Mouse (Mus musculus) MEL-GATA-1-ER (cell line): ENCODE measurements around the gene Ptprcap.
A peak's percentile ranks its signal among the peaks of the same experiment; 100 is the strongest.

Experiments
- DNase-seq: peaks from one replicate; pipeline ENCODE4 v3.0.0-alpha.2; 2012; ENCODE audit warnings: low read depth; ENCODE audit errors: extremely low read depth

Gene Ptprcap

GRCm38 (mm10) chr19:4166678-4167476, 13.5 kb downstream of the Ptprcap start:
- DNase-seq: no peak

GRCm38 (mm10) chr19:4169378-4169784, 16.0 kb downstream of the Ptprcap start:
- DNase-seq: peak; percentile 91

GRCm38 (mm10) chr19:4169810-4170209, 16.4 kb downstream of the Ptprcap start:
- no peak for DNase-seq

GRCm38 (mm10) chr19:4170723-4171392, 17.5 kb downstream of the Ptprcap start:
- DNase-seq: no peak

- no peak for DNase-seq
These were observed 18.2 kb downstream of the Ptprcap start for GRCm38 (mm10) chr19:4171393-4172290.

- DNase-seq: no peak
These were observed 19.5 kb downstream of the Ptprcap start for GRCm38 (mm10) chr19:4172925-4173324.

- no peak for DNase-seq
These were observed 22.1 kb downstream of the Ptprcap start, which contains the start of gene Carns1 for GRCm38 (mm10) chr19:4175368-4175947. Carns1 (minus strand) TSS chr19:4175479.

GRCm38 (mm10) chr19:4180411-4180810, 27.0 kb downstream of the Ptprcap start:
- DNase-seq: no peak

- no peak for DNase-seq
These were observed 28.5 kb downstream of the Ptprcap start for GRCm38 (mm10) chr19:4181892-4182291.

GRCm38 (mm10) chr19:4183689-4184088, 30.3 kb downstream of the Ptprcap start:
- no peak for DNase-seq

- no peak for DNase-seq
These were observed 31.9 kb downstream of the Ptprcap start for GRCm38 (mm10) chr19:4184976-4185975.

- no peak for DNase-seq
These were observed 33.9 kb downstream of the Ptprcap start for GRCm38 (mm10) chr19:4187303-4187702.

- DNase-seq: no peak
These were observed 35.7 kb downstream of the Ptprcap start for GRCm38 (mm10) chr19:4189051-4189620.

GRCm38 (mm10) chr19:4190831-4191334, 37.5 kb downstream of the Ptprcap start, which contains the start of gene Tbc1d10c:
Tbc1d10c (minus strand) TSS chr19:4191284.
- DNase-seq: no peak

- DNase-seq: peak; percentile 68
These were observed 38.3 kb downstream of the Ptprcap start, which contains the start of gene Ppp1ca for GRCm38 (mm10) chr19:4191528-4192250. Ppp1ca (plus strand) TSS chr19:4192065.

- no peak for DNase-seq
These were observed 39.0 kb downstream of the Ptprcap start for GRCm38 (mm10) chr19:4192251-4192985.

GRCm38 (mm10) chr19:4193129-4193528, 39.7 kb downstream of the Ptprcap start:
- no peak for DNase-seq
